Mouse (Mus musculus): Measurements from ENCODE around the gene Dtx2. TPM values are rescaled to one million over a fixed set of nuclear protein-coding genes. Genes with fewer than 3 reads are reported as not detected.

The Dtx2 gene
- 1 to 10 TPM; 6.3 to 7.3 TPM for total RNA-seq (2021)
- polyA plus RNA-seq (2012; rRNA removed), result 9.7 and 10.9 TPM in 2 replicates
- long read RNA-seq, transcript Dtx2-204 (10 exons, 2,493 nt), result major isoform, 8 of 12 reads
- long read RNA-seq, partial matches to known transcripts, result 2 of 12 reads
- long read RNA-seq, other reads (novel, unspliced or antisense), result 0 of 12 reads

DNA sequence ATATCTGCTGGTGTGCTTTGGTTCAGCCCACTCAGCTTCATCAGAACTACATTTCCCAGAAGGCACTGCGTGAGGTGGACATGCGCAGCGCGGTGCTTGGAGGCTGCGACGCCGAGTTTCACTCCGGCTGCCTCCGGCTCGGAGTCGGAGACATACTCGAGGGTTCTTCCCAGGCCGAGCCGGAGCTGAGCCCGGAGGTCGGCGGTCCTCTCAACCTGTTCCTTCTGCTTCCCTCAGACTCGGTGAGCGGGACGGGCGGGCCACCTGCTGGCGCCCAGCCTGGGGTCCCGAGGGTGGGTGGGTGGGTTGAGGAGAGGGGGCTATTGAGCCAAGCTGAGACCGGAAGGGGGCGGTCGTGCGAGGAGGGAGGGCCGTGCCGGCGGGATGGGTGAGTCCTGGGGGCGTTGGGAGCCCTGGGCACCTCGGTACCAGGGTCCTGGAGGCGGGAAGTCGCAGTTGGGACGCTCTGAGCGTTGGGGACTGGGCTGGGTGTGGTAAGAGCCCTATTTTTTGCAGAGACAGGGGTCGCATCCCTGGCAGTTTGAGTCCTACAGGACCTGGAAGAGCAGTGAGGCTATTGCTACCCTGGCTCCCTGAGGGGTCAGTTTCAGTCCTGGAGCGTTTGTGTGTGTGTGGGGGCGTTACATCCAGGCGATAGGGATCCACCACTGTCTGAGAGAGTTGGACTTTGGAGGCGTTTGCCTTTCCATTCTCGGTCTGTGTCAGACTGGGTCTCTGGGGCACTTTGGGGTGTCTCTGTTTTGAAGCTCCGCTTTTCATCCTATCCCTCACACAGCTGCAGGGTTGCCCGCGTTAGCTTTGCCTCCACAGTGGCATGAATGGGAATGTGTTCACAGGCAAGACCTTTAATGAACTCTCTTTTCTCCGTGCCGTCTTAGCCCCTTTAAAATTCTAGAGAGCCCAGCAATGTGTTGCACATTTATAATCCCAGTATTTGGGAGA, at the start of gene Dtx2:
Dtx2 (plus strand) TSS at position 76 of the 963 bp plus-strand sequence.
- 2% methylated on average over 47 of the region's 47 CpGs for WGBS
- no peaks in the 10 kb centered on the region for H3K4me1 ChIP-seq (ENCODE audit: control insufficient read depth, insufficient read depth, low read length)
- DNase-seq, result peak; percentile 91
- H3K9ac ChIP-seq (ENCODE audit: low read depth, low read length), result peak within 1 kb of the TSS; percentile 85
- H3K27ac ChIP-seq, result peak within 1 kb of the TSS; percentile 94
- no peaks in the 10 kb centered on the region for H3K27me3 ChIP-seq (ENCODE audit: control insufficient read depth, insufficient read depth, low read length)
- H3K79me2 ChIP-seq (replicated peaks; ENCODE audit: control insufficient read depth, insufficient read depth, low read length), result no peaks in the 10 kb centered on the region
- H3K36me3 ChIP-seq (ENCODE audit: control insufficient read depth, insufficient read depth, low read length), result no peaks in the 10 kb centered on the region
- TF ChIP-seq CTCF (IDR thresholded peaks at IDR 0.05), result peak; percentile 58
- TF ChIP-seq EP300 (IDR thresholded peaks at IDR 0.05; ENCODE audit: insufficient read depth, low read depth, low read length), result no peak
- TF ChIP-seq POLR2A (IDR thresholded peaks at IDR 0.05; ENCODE audit: insufficient read depth, low read depth, low read length), result peak; percentile 93
- intact Hi-C loops (cut with DNase I), result loop anchor here (5.0 kb wide), 1 partner anchor 917 kb away; no protein-coding TSS in a partner anchor
- peak within 1 kb of the TSS; percentile 88 for H3K4me3 ChIP-seq

DNA sequence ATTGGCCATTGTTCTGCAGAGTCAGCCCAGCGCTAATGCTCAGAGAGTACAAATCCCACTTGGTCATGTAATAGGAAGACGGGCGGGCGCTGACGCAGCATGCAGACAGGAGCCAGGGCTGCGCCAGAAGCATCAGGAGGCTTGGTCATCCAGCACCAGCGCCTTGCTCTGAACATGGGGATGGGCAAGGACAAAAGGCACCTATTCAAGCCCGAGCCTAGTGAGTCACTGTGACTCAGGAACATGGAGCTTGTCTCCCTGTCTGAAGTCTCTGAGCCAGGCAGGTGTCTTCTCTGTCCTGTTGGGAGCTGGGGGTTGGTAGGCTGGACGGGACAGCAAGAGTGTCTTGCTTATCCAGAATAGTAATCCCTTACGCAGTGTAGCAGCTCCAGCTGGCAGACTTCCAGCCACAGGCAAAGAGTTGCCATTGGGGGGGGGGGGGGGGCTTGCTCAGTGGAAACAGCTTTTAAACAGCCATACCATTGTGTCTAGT, 48.6 kb upstream of the Dtx2 start:
- 47% methylated on average over 10 of the region's 10 CpGs for WGBS

DNA sequence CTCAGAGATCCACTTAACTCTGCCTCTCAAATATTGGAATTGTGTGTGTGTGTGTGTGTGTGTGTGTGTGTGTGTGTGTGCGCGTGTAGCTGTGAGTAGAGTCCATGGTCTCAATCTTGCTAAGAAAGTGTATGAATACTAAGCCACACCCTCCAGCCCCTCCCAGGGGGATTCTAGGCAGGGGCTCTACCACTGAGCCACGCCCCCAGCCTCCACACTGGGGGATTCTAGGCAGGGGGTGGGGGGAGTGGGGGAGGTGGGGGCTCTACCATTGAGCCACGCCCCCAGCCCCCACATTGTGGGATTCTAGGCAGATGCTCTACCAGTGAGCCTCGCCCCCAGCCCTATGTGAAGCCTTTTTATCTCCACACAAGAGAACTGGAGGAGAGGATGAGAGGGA, 48.0 kb upstream of the Dtx2 start:
- H3K36me3 ChIP-seq (ENCODE audit: control insufficient read depth, insufficient read depth, low read length), result no peaks in the 10 kb centered on the region
- H3K4me3 ChIP-seq, result no peak overlapping the region
- H3K4me1 ChIP-seq (ENCODE audit: control insufficient read depth, insufficient read depth, low read length), result peaks cover 2% of the 10 kb centered on the region
- no peak overlapping the region for H3K27ac ChIP-seq
- no peak for DNase-seq
- TF ChIP-seq CTCF (IDR thresholded peaks at IDR 0.05) (no peak), EP300 (IDR thresholded peaks at IDR 0.05; ENCODE audit: insufficient read depth, low read depth, low read length) (no peak), POLR2A (IDR thresholded peaks at IDR 0.05; ENCODE audit: insufficient read depth, low read depth, low read length) (no peak)
- H3K79me2 ChIP-seq (replicated peaks; ENCODE audit: control insufficient read depth, insufficient read depth, low read length), result no peaks in the 10 kb centered on the region
- no peak overlapping the region for H3K9ac ChIP-seq (ENCODE audit: low read depth, low read length)
- no peaks in the 10 kb centered on the region for H3K27me3 ChIP-seq (ENCODE audit: control insufficient read depth, insufficient read depth, low read length)
- intact Hi-C loops (cut with DNase I), result no loop called here
- WGBS, result 78% methylated on average over 5 of the region's 5 CpGs

More for the DNA sequence above, 48.6 kb upstream of the Dtx2 start:
- Histone ChIP-seq H3K4me1 (ENCODE audit: control insufficient read depth, insufficient read depth, low read length) (peaks cover 2% of the 10 kb centered on the region), H3K36me3 (ENCODE audit: control insufficient read depth, insufficient read depth, low read length) (no peaks in the 10 kb centered on the region), H3K4me3 (no peak overlapping the region), H3K27ac (no peak overlapping the region), H3K9ac (ENCODE audit: low read depth, low read length) (no peak overlapping the region), H3K79me2 (replicated peaks; ENCODE audit: control insufficient read depth, insufficient read depth, low read length) (no peaks in the 10 kb centered on the region), H3K27me3 (ENCODE audit: control insufficient read depth, insufficient read depth, low read length) (no peaks in the 10 kb centered on the region)
- DNase-seq, result no peak
- TF ChIP-seq CTCF (IDR thresholded peaks at IDR 0.05), result no peak
- intact Hi-C loops (cut with DNase I), result no loop called here

DNA sequence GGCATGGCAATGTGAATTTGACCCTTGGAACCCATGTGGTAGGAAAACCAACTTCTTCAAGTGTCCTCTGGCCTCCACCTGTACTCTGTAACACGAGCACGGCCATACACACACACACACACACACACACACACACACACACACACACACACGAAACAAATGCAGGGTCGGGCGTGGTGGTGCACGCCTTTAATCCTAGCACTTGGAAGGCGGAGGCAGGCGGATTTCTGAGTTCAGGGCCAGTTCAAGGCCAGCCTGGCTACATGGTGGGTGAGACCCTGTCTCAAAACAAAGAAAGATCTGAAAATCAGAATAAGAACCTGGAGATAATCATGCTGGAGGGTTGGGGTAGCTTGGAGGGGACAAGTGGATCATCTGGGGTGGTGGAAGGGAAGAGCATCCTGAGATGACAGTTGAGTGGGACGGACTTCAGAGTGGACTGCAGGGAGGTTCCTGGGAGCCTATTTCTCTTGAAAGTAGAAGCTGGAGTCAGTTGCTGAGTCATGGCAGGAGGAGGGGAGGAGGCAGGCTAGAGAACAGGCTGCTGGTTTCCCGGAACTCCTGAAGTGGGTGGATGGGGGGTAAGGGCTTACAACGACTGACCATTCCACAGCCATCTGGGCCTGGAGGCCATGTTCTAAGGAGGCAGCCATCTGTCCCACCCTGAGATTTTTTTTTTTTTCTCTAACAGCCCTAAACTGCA, 43.7 kb upstream of the Dtx2 start:
- Histone ChIP-seq H3K27ac (no peak overlapping the region), H3K4me1 (ENCODE audit: control insufficient read depth, insufficient read depth, low read length) (peaks cover 2% of the 10 kb centered on the region), H3K27me3 (ENCODE audit: control insufficient read depth, insufficient read depth, low read length) (no peaks in the 10 kb centered on the region), H3K9ac (ENCODE audit: low read depth, low read length) (no peak overlapping the region), H3K4me3 (no peak overlapping the region), H3K79me2 (replicated peaks; ENCODE audit: control insufficient read depth, insufficient read depth, low read length) (no peaks in the 10 kb centered on the region), H3K36me3 (ENCODE audit: control insufficient read depth, insufficient read depth, low read length) (no peaks in the 10 kb centered on the region)
- DNase-seq, result no peak
- TF ChIP-seq CTCF (IDR thresholded peaks at IDR 0.05), result no peak
- TF ChIP-seq POLR2A (IDR thresholded peaks at IDR 0.05; ENCODE audit: insufficient read depth, low read depth, low read length), result no peak
- no peak for TF ChIP-seq EP300 (IDR thresholded peaks at IDR 0.05; ENCODE audit: insufficient read depth, low read depth, low read length)
- intact Hi-C loops (cut with DNase I), result no loop called here
- WGBS, result 80% methylated on average over 11 of the region's 11 CpGs

DNA sequence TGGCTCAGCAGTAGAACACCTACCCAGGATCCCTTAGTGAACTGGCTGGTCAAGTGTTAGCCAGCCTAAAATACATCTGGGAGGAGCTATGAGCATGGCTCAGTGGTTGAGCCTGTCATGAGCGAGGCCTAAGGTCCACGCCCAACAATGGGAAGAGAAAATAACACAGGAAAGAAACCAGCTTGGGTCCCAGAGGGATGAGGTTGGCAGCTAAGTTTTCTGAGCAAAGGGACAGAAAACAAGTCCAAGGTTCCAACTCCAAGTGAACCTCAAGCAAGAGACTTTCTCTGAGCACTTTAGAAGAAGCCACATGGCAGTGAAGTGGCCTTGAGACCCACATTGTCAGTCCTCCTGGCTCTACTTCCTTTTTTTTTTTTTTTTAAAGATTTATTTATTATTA, 42.9 kb upstream of the Dtx2 start:
- WGBS, result 94% methylated on average over 2 of the region's 2 CpGs
- H3K27me3 ChIP-seq (ENCODE audit: control insufficient read depth, insufficient read depth, low read length), result no peaks in the 10 kb centered on the region
- no peak for DNase-seq
- TF ChIP-seq CTCF (IDR thresholded peaks at IDR 0.05), result no peak
- TF ChIP-seq EP300 (IDR thresholded peaks at IDR 0.05; ENCODE audit: insufficient read depth, low read depth, low read length), result no peak
- TF ChIP-seq POLR2A (IDR thresholded peaks at IDR 0.05; ENCODE audit: insufficient read depth, low read depth, low read length), result no peak
- intact Hi-C loops (cut with DNase I), result no loop called here
- H3K36me3 ChIP-seq (ENCODE audit: control insufficient read depth, insufficient read depth, low read length), result no peaks in the 10 kb centered on the region
- H3K79me2 ChIP-seq (replicated peaks; ENCODE audit: control insufficient read depth, insufficient read depth, low read length), result no peaks in the 10 kb centered on the region
- H3K9ac ChIP-seq (ENCODE audit: low read depth, low read length), result no peak overlapping the region
- H3K4me1 ChIP-seq (ENCODE audit: control insufficient read depth, insufficient read depth, low read length), result no peaks in the 10 kb centered on the region
- no peak overlapping the region for H3K27ac ChIP-seq
- H3K4me3 ChIP-seq, result no peak overlapping the region
